In the genomic region with DNA sequence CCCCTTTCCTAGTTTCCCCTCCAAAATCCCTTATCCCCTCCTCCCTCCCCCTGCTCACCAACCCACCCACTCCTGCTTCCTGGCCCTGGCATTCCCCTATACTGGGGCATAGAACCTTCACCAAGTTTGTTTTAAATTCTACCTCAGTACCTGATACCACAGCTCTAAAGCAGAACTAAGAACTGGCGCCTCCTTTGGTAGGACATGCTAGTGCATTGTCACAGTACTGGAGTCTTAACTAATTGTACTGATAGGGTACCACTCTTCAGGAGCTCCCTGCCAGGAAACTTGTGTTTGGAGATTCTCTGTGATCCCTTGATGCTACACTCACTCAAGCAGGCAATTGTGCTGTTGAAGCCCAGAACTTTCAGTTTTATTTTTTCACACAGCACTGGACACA, we compare ENCODE assay signal across 27 mouse cellular contexts.
DNase-seq lines count a peak whose midpoint lies in the region; ATAC-seq and TF ChIP-seq lines count a peak whose summit lies in the region.
"Had no signal": no experiment of that assay in that cellular context is flagged by ENCODE, and none has a peak within 500 bp of the region (broad histone marks: within the 10 kb centered on the region; RNA-seq: fewer than 3 reads in every experiment).

No protein-coding gene starts in this region.

- peak; percentile 34 for TF ChIP-seq CTCF in layer of hippocampus, adult 2 months (conservative IDR thresholded peaks at IDR 0.05)
- 0 out of 2 replicates have a peak, but pooled peaks have one; percentile 11 for TF ChIP-seq CTCF in E14TG2a.4 (conservative IDR thresholded peaks at IDR 0.05; ENCODE audit: low read length)

- no peaks in the 10 kb centered on the region for H3K36me3 ChIP-seq in E14TG2a.4 (ENCODE audit: insufficient read depth, low read length)
- H3K36me3 ChIP-seq: forebrain, embryonic 12.5 days; hindbrain, embryonic 13.5 days; liver, embryonic 15.5 days; lung, embryonic 15.5 days; midbrain, embryonic 15.5 days; neural tube, embryonic 12.5 days had no signal

- no peaks in the 10 kb centered on the region for H3K27me3 ChIP-seq in E14TG2a.4 (ENCODE audit: insufficient read depth, low read length)
- H3K27me3 ChIP-seq: forebrain, embryonic 12.5 days; hindbrain, embryonic 13.5 days; liver, embryonic 15.5 days; lung, embryonic 15.5 days; midbrain, embryonic 15.5 days; neural tube, embryonic 12.5 days had no signal

- peak; percentile 52; the same call in 1 of the 2 replicates for ATAC-seq in common myeloid progenitor, adult 5-6 weeks (replicated peaks; ENCODE audit: low read depth, poor library complexity, severe bottlenecking)
- ATAC-seq: forebrain, postnatal 0 days; midbrain, embryonic 15.5 days had no signal

- no peak overlapping the region for H3K27ac ChIP-seq in layer of hippocampus, adult 2 months
- H3K27ac ChIP-seq: forebrain, embryonic 12.5 days; hindbrain, embryonic 13.5 days; liver, embryonic 15.5 days; lung, embryonic 15.5 days; midbrain, embryonic 15.5 days; neural tube, embryonic 12.5 days had no signal

- DNase-seq in layer of hippocampus, adult 2 months (ENCODE audit: low spot score in 2 of 2), result no peak
- no peak for DNase-seq in layer of hippocampus, adult 11-12 months (ENCODE audit: low spot score)
- peak; percentile 20 for DNase-seq in A20 (ENCODE audit: low read depth, low spot score)
- DNase-seq in adrenal gland, postnatal 10 days, result no peak
- no peak for DNase-seq in kidney, adult 18-20 months
- no peak for DNase-seq in cerebellum, adult 9-11 months
- DNase-seq: adrenal gland, postnatal 14 days; B cell, adult 2 months; cerebellum, adult 11 months; cerebellum, adult 9-10 months; forebrain, postnatal 0 days; gastrocnemius, postnatal 10 days; heart, postnatal 4 days; kidney, adult 2 months; kidney, postnatal 4 days; layer of hippocampus, adult 9-11 months; liver; lung, postnatal 36 days; right cerebral cortex, postnatal 4 days had no signal

- no peaks in the 10 kb centered on the region for H3K4me1 ChIP-seq in E14TG2a.4 (replicated peaks; ENCODE audit: low read depth, low read length)
- H3K4me1 ChIP-seq: forebrain, embryonic 12.5 days; hindbrain, embryonic 13.5 days; liver, embryonic 15.5 days; lung, embryonic 15.5 days; midbrain, embryonic 15.5 days; neural tube, embryonic 12.5 days had no signal

- peaks cover 37% of the 10 kb centered on the region for H3K9me3 ChIP-seq in E14TG2a.4 (ENCODE audit: low read length)
- H3K9me3 ChIP-seq: forebrain, embryonic 12.5 days; hindbrain, embryonic 13.5 days; liver, embryonic 15.5 days; lung, embryonic 15.5 days; midbrain, embryonic 15.5 days; neural tube, embryonic 12.5 days had no signal

- H3K4me3 ChIP-seq in layer of hippocampus, adult 2 months, result no peak overlapping the region
- no peak overlapping the region for H3K4me3 ChIP-seq in E14TG2a.4 (replicated peaks; ENCODE audit: low read length)
- H3K4me3 ChIP-seq: forebrain, embryonic 12.5 days; hindbrain, embryonic 13.5 days; liver, embryonic 15.5 days; lung, embryonic 15.5 days; midbrain, embryonic 15.5 days; neural tube, embryonic 12.5 days had no signal
